Mouse (Mus musculus) G1E (cell line): ENCODE data around the gene Clybl.

Experiments
- CTCF ChIP-seq: IDR thresholded peaks from 2 replicates; pipeline ENCODE4 v1.5.1; 2012; ENCODE audit warnings: low read depth, low read length, inconsistent platforms, mixed read lengths
- GATA1 ChIP-seq: IDR thresholded peaks from 2 replicates; pipeline ENCODE4 v1.6.1; 2012; ENCODE audit warnings: borderline replicate concordance, low read length, inconsistent platforms, mixed read lengths
- GATA2 ChIP-seq: IDR thresholded peaks from 2 replicates; pipeline ENCODE4 v1.6.1; 2012; ENCODE audit warnings: low read depth, low read length, inconsistent platforms, borderline replicate concordance
- TAL1 ChIP-seq: conservative IDR thresholded peaks from 2 replicates; pipeline ENCODE4 v1.6.1; 2012; ENCODE audit warnings: low read depth, low read length, inconsistent platforms, mixed read lengths

DNA sequence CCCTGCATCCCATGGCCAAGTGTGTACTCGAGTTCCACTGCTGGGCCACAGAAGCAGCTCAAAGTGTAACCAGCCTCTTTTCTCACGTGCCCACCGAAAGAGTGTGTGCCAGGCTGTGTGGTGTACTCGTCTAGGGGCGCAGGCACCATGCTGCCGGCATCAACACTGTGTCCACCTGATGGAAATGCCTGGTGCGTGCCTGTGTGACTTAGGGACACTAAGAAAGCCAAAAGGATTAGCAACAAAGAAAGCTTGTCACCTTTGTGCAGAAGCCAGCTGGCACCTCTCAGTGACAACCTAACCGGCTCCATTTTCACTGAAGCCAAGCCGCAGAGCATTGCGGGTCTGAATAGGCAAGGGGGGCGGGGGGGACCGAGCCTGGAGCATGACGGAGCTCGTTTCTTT is 49.1 kb downstream of the Clybl start:
- TF ChIP-seq CTCF = no peak
- TF ChIP-seq GATA1 = no peak
- no peak for TF ChIP-seq GATA2
- TF ChIP-seq TAL1 = no peak
